Comparison of ENCODE assay signal across 17 mouse cellular contexts in the genomic region with DNA sequence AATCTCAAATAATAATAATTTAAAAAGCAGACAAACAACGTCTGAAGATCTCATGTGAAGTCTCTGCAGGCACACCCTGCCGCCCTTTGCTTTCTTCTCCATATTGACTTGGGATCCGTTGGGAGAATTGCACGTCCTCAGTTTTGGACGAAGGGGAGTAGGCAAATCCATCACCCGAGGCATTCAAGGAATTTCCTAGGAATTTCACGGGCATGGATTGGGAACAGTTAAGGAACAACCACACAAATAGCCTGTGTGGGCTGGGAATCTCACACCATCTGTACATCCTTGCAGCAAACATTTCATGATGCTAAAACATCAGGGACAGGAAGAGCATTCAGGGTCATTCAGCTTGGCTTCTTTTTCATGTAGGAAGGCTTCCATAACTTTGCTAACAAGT.
"Had no signal": no experiment of that assay in that cellular context is flagged by ENCODE, and none has a peak within 500 bp of the region (broad histone marks: within the 10 kb centered on the region; RNA-seq: fewer than 3 reads in every experiment).

No protein-coding gene starts in this region.

- H3K4me3 ChIP-seq: lung, embryonic 15.5 days; megakaryocyte, embryonic 14.5 days; midbrain, embryonic 10.5 days; neural tube, embryonic 12.5 days had no signal

- ATAC-seq: lung, postnatal 0 days; midbrain, embryonic 16.5 days had no signal

- DNase-seq: lung, adult 2 months; lung, postnatal 14 days; lung, postnatal 36 days; midbrain, embryonic 14.5 days; right cerebral cortex, postnatal 14 days; spleen, adult 18-20 months; thymus, adult 18-20 months; thymus, postnatal 14 days; thymus, postnatal 36 days had no signal

- H3K27ac ChIP-seq: liver, embryonic 14.5 days; lung, embryonic 15.5 days; macrophage; midbrain, embryonic 10.5 days; neural tube, embryonic 12.5 days had no signal
